Mouse (Mus musculus): Measurements from ENCODE around the gene Car4.

Car4 gene

GRCm38 (mm10) chr11:84958271-84958630 lies 665 bp downstream of the Car4 start:
- DNase-seq (ENCODE audit: low spot score in 2 of 2), result no peak

DNA sequence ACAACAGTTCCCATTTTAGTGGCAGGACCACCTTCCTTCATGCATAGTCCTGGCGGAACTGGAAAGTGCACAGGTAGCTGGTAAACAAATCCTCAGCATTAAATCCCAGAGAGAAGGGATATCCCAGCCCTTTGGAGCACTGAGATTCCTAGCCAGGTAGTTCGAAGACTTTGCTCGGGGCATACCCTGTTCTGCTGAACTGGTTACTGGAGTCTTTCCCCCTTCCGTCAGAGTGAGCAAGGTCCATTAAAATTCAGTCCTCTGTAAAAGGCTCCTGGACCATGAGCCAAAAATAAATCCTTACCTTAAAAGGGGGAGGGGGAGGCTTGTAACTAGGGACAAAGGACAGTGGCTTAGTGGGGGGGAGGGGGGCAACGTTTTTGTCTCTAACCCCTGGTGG lies 1.6 kb downstream of the Car4 start:
- no peak for DNase-seq (ENCODE audit: low spot score in 2 of 2)

- DNase-seq (ENCODE audit: low spot score in 2 of 2), result no peak
Observed at GRCm38 (mm10) chr11:84959701-84960181, 2.2 kb downstream of the Car4 start.

GRCm38 (mm10) chr11:84960291-84960690 lies 2.7 kb downstream of the Car4 start:
- DNase-seq (ENCODE audit: low spot score in 2 of 2), result no peak

GRCm38 (mm10) chr11:84960780-84961179 lies 3.2 kb downstream of the Car4 start:
- no peak for DNase-seq (ENCODE audit: low spot score in 2 of 2)

GRCm38 (mm10) chr11:84961571-84961970 lies 4.0 kb downstream of the Car4 start:
- no peak for DNase-seq (ENCODE audit: low spot score in 2 of 2)

- no peak for DNase-seq (ENCODE audit: low spot score in 2 of 2)
Observed at GRCm38 (mm10) chr11:84962536-84962935, 5.0 kb downstream of the Car4 start.

DNA sequence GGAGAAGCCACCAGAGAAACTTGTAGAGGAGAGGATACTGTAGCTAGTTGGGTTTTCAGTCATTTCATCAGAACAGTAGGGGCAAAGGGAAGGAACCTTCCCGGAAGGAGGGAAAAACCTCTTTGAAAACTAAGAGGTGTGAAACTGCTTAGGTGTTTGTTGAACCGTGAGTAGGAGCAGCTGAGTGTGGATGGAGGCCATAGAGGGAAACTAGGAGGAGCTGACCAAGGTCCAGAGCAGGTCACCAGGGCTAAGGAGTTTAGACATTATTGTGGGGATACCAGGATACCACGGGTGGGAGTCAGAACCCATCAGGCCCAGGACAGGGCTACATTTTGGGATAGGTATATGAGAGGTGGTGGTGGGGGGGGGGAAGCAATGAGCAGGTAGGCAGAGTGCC lies 6.0 kb downstream of the Car4 start:
- no peak for DNase-seq (ENCODE audit: low spot score in 2 of 2)

- DNase-seq (ENCODE audit: low spot score in 2 of 2), result no peak
Observed at GRCm38 (mm10) chr11:84966696-84967095, 9.1 kb downstream of the Car4 start.

DNA sequence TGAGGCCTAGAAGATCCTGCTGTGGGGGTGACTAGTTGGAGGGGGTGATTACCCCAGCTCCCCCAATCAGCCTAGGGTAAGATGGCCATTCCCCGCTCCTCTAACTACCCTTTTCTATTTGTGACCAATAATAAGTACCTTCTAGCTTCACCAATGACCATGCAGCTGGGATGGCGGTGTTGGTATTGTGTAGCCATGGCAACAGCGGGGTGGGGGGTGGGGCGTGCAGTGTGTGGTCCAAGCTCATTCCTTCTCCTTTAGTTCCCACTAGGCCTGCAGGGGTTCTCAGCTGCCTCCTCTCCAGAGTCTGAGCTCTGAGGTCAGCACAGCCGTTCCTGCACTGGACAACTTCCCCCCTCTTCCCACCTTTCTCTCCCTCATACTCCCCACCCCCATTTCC lies 9.5 kb downstream of the Car4 start:
- no peak for DNase-seq (ENCODE audit: low spot score in 2 of 2)

DNA sequence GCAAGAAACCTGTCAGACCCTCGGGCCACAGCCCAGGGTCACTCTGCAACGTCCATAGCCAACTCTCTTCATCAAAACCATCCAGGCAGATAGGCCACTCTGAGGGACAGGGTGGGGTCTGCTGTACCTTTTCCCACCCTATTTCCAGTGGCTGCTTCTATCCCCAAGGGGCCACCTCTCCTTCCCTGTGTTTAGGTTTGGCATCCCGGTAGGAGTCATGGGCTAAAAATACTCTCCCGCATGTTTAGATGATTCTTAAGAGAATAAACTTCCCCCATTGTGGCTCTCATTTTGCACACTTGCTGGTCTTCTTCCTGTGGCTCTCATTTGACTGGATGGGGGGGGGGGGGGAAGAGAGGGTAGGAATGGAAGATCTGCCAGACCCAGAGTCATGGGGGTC lies 10.7 kb downstream of the Car4 start:
- no peak for DNase-seq (ENCODE audit: low spot score in 2 of 2)

GRCm38 (mm10) chr11:84968775-84969174 lies 11.2 kb downstream of the Car4 start:
- DNase-seq (ENCODE audit: low spot score in 2 of 2), result peak; percentile 53 to 60

DNA sequence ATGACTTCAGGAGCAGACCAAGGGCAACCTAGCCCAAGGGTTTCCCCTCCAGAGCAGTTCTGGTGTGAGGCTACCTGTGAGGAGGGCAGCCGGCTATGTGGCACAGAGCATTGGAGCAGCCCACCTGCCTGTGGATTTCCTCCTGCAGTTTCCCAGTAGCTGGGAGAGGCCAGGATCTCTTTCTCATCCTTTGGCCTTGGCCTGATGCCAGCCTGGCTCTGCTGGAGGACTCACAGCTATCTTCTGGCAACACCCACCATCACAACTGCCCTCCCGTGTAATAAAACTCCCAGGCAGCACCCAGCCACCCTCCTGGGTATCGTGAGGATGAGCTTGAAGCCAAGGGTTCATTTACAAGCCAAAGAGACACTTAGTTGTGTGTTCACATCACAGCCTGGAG lies 14.5 kb downstream of the Car4 start:
- DNase-seq (ENCODE audit: low spot score in 2 of 2), result no peak

- DNase-seq (ENCODE audit: low spot score in 2 of 2), result no peak
Observed at GRCm38 (mm10) chr11:84973661-84974060, 16.1 kb downstream of the Car4 start.

DNA sequence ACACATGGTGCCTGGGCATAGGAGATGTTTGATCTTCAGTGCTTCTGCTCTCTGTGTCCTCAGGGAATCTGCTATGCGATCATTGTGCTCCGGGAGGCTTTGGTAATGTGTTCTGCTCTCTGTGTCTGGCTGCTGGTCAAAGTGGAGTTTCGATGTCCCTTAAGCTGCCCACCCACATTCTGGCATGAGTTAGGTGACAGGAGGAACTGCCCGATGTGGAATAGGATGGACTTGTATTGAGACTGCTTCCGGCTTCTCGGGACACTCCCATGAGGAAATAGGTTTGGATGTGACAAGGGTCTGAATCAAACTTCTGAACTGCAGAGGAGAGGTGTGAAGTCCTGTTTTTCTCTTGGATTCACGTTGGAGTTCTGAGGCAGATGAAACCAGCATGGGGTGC lies 17.0 kb downstream of the Car4 start:
- no peak for DNase-seq (ENCODE audit: low spot score in 2 of 2)

DNA sequence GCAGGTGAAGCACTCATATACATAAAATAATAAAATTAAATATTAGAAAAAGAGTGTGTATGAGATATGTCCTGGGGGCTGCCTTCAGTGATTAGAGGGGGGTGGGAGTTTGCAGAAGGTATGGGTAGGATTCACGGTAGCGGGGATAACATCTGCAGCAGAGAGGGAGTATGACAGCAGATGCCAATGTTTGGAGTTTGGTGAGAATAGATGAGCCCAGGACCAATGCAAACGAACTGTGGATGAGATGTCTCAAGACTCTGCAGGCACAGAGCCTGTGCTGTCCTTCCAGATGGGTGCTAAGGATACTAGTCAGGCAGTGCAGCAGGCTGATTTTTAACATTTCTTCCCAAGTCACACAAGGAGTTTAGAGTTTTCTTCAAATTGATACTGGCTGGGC lies 19.1 kb downstream of the Car4 start:
- DNase-seq (ENCODE audit: low spot score in 2 of 2), result no peak

GRCm38 (mm10) chr11:84977385-84977952 lies 19.9 kb downstream of the Car4 start:
- DNase-seq (ENCODE audit: low spot score in 2 of 2), result no peak

- peak in 1 of 2 experiments; percentile 68 for DNase-seq (ENCODE audit: low spot score in 2 of 2)
Observed at GRCm38 (mm10) chr11:84978113-84978512, 20.5 kb downstream of the Car4 start.

DNA sequence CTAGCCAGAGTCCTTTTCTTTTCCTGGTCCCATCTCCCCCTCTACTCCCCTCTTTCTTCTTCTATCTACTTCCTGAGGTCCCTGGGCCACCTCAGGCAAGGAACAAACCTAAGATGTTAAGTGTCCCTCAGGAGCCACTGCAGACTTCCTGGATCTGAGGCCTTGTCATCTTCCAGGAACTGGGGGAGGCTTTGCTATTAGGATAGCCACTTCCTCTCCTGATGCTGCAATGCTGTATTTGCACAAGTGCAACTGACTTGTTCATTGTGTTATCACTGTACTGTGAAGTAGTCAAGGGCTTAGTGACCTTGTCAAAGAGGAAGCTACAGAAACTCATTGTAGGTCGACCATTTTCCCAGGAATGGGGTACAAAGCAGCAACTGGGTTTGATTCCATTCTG lies 21.8 kb downstream of the Car4 start:
- no peak for DNase-seq (ENCODE audit: low spot score in 2 of 2)

GRCm38 (mm10) chr11:84980697-84981096 lies 23.1 kb downstream of the Car4 start:
- no peak for DNase-seq (ENCODE audit: low spot score in 2 of 2)

GRCm38 (mm10) chr11:84985421-84985820 lies 27.8 kb downstream of the Car4 start:
- no peak for DNase-seq (ENCODE audit: low spot score in 2 of 2)

DNA sequence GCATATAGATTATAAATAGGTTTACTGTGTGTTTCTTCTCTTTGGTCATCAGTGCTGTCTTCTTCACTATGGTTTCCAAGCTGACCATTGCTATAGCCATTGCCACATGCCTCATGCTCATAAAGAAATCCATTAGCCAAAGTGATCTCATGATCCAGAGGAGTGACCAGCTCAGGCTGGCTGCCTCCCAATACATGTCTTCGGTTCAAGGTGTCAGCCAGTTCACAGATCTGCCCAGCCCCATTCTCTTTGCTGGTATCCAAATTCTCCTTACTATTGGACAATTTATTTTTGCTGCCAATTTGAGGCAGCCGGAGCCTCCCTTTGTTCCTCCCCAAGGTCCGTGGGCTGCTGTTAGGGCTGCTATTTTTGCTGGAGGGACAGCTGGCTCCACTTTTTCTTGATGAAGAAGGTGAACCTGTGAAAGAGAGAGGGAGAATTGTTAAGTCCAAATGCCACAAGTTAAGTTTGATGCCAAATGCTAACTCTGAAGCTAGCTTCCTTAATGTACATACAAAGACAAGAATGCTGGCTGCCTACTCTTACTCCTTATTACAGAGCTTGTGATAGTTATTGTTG lies 30.8 kb downstream of the Car4 start:
- no peak for DNase-seq (ENCODE audit: low spot score in 2 of 2)

GRCm38 (mm10) chr11:84992996-84993395 lies 35.4 kb downstream of the Car4 start:
- no peak for DNase-seq (ENCODE audit: low spot score in 2 of 2)

GRCm38 (mm10) chr11:84995241-84995640 lies 37.7 kb downstream of the Car4 start:
- DNase-seq (ENCODE audit: low spot score in 2 of 2), result no peak

All from right cerebral cortex, postnatal 10 days (tissue).